Mouse (Mus musculus) heart, adult 2 months (tissue): ENCODE results near the gene Arhgdia. TPM values are rescaled to one million over a fixed set of nuclear protein-coding genes. Genes with fewer than 3 reads are reported as not detected.

ENCODE experiments used
- DNase-seq, 2 experiments: peaks; one replicate each; pipeline ENCODE4 v3.0.0; 2021
- H3K27ac ChIP-seq: fragments of 200-600 bp; 2 replicates; pipeline ENCODE4 v1.8.1; 2022
- H3K27me3 ChIP-seq: fragments of 200-500 bp; 2 replicates; pipeline ENCODE4 v1.6.1; 2012; ENCODE audit warnings: mild to moderate bottlenecking, low read length, inconsistent platforms, mixed read lengths; ENCODE audit not compliant: control insufficient read depth, insufficient read depth
- H3K36me3 ChIP-seq: fragments of 200-500 bp; 2 replicates; pipeline ENCODE4 v1.6.1; 2012; ENCODE audit warnings: low read length, inconsistent platforms; ENCODE audit not compliant: control insufficient read depth, insufficient read depth
- H3K4me1 ChIP-seq: fragments of 200-500 bp; 2 replicates; pipeline ENCODE4 v1.6.1; 2011; ENCODE audit warnings: low read length; ENCODE audit not compliant: control insufficient read depth, insufficient read depth
- H3K4me3 ChIP-seq: fragments of 200-600 bp; 2 replicates; pipeline ENCODE4 v1.8.1; 2022
- H3K79me2 ChIP-seq: fragments of 200-500 bp; replicated peaks from 2 replicates; pipeline ENCODE4 v1.6.1; 2012; ENCODE audit warnings: mild to moderate bottlenecking, inconsistent platforms, low read length, moderate library complexity, mixed read lengths; ENCODE audit not compliant: control insufficient read depth, insufficient read depth
- H3K9ac ChIP-seq: fragments of 200-500 bp; 2 replicates; pipeline ENCODE4 v1.6.1; 2012; ENCODE audit warnings: low read depth, mild to moderate bottlenecking, control low read depth, inconsistent platforms, low read length, mixed read lengths
- CTCF ChIP-seq: fragments of 200-600 bp; IDR thresholded peaks from 2 replicates; pipeline ENCODE4 v1.8.1; 2022; ENCODE audit warnings: antibody characterized with exemption, mild to moderate bottlenecking, moderate library complexity
- EP300 ChIP-seq: fragments of 200-500 bp; IDR thresholded peaks from 2 replicates; pipeline ENCODE4 v1.6.1; 2011; ENCODE audit warnings: low read depth, low read length, control low read depth; ENCODE audit not compliant: insufficient read depth
- POLR2A ChIP-seq: fragments of 200-500 bp; IDR thresholded peaks from 2 replicates; pipeline ENCODE4 v1.6.1; 2011; ENCODE audit warnings: mild to moderate bottlenecking, low read depth, low read length, control low read depth; ENCODE audit not compliant: insufficient read depth
- WGBS: fragments of 180-500 bp; shearing (Covaris S2); methylation state at CpG from one replicate; pipeline ENCODE4 v1.1.7; 2018; 5-methylcytosine and 5-hydroxymethylcytosine counted together
- intact Hi-C: fragments of 180-260 bp; cut with DNase I; formaldehyde crosslinking; loops from one replicate; pipeline ENCODE4 v1.15.1; 2025
- polyA plus RNA-seq: library from polyadenylated mRNA; depleted of rRNA; stranded (reverse); fragments of >200 nt; gene quantifications from 2 replicates; pipeline ENCODE4 v1.2.3, GENCODE M21; 2012
- total RNA-seq, 2 experiments: library from RNA; stranded (reverse); gene quantifications; 2 replicates each; pipeline ENCODE4 v1.2.3; 2021

Arhgdia gene
- total and polyA plus RNA-seq, 3 experiments, result 139 to 257 (median 144) TPM

DNA sequence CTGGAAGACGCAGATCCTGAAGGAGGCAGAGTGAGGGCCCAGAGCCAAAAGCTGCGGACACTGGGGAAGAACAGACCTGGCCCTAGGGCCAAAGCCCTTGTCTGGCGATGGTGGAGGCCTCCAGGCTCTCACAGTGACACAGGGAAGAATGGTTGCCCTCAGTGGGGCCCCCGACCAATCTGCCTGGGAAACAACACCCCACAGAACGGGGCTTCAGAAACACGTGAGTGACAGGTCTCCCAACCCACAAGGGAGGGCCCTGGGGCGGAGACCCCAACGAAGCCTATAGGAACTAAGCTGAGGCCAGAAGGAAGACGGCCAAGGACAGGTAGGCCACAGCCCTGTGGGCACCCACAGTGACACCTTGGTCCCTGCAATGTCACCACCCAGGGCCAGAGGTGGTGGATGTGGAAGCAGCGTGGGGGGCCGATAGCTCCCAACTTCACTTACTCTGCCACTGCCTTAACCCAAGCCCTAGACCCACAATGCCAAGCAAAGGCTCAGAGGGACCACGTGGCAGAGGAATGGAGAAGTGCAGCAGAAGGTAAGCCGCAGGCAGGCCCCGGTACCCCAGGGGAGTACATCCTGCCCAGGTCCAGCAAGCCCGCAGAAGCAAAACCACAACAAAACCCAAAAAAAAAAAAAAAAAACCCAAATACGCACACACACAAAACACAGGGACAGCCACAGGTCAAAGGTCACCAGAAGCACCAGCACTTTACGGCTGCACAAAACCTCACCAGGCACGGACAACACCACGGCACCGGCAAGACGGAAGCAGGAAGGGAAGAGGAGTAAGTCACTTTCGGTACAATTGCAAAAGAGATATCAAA is 46.3 kb upstream of the Arhgdia start:
- DNase-seq, result peak in 1 of 2 experiments; percentile 47
- H3K4me1 ChIP-seq, result peaks cover 24% of the 10 kb centered on the region
- no peak overlapping the region for H3K27ac ChIP-seq
- no peak overlapping the region for H3K9ac ChIP-seq
- intact Hi-C loops, result no loop called here
- H3K27me3 ChIP-seq, result no peaks in the 10 kb centered on the region
- H3K36me3 ChIP-seq, result no peaks in the 10 kb centered on the region
- TF ChIP-seq POLR2A, result no peak
- no peak for TF ChIP-seq CTCF
- TF ChIP-seq EP300, result no peak
- WGBS, result 80% methylated on average over 22 of the region's 22 CpGs
- peaks cover 5% of the 10 kb centered on the region; the same call in 1 of the 2 replicates for H3K79me2 ChIP-seq
- H3K4me3 ChIP-seq, result no peak overlapping the region

DNA sequence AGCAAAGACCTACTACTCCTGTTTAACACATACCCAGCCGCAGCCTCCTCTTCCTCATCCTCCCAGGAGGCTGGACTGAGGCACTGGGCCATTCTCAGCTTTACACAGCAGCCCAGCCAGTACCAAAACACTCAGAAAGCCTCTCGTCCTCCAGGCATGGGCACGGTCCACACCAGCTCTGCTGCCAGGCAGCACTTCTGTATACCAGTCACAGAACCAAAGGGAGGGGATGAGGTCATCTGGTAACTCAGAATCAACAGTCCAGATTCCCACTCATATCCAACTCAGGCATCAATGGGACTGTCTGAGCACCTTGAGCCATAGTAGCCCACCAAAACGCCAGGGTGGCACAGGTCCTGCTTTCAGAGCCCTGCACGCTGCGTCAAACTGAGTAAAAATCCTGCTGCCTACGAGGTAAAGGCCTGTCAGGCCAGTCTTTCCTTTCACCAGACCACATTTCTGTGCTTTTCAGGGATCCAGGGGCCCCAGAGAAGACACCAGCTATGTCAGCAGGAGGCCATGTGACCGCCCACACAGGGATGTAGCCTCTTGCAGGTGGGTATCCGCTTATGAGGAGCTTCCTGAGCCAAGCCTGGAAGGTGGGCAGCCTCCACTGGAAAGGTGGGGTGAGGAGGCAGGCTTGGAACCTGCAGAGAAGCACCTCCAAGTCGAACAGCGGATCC is 45.5 kb upstream of the Arhgdia start:
- Histone ChIP-seq H3K27ac (no peak overlapping the region), H3K27me3 (no peaks in the 10 kb centered on the region), H3K79me2 (peaks cover 5% of the 10 kb centered on the region; the same call in 1 of the 2 replicates), H3K9ac (no peak overlapping the region), H3K4me3 (no peak overlapping the region), H3K36me3 (no peaks in the 10 kb centered on the region), H3K4me1 (peaks cover 23% of the 10 kb centered on the region)
- 86% methylated on average over 11 of the region's 11 CpGs for WGBS
- intact Hi-C loops, result no loop called here
- no peak for TF ChIP-seq POLR2A
- TF ChIP-seq EP300, result no peak
- no peak for TF ChIP-seq CTCF
- DNase-seq, result no peak

DNA sequence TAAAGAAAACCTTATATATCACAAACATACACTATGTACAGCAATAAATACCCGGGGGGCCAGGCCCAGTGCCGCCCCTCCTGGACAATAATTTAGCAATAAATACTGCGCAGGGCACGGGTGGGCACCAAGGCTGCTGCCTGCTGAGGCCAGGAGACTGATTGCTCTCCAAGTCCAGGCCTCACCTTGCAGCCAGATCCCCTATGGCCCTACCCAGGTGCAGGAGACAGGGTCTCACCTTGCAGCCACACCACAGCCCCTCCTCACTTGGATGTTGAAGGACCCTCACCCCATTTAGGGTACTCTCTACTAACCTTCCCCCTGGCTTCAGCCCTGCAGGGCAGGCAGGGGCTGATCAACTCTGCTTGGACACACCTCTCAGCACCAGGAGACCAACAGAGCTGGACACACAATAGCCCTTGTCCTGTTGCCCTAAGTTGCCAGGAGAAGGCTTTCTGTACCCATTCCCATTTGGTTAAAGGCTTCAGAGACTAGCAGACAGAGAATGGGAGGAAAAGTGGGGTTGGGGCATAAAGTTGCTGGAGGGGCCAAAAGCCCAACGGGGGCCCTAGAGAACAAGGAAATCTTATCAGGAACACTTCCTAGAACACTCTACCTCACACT is 43.8 kb upstream of the Arhgdia start, which contains the start of gene Sirt7:
Gene Sirt7 (minus strand): TSS at position 89 of the 624 bp plus-strand sequence.
- peak within 1 kb of the TSS; percentile 78 for H3K27ac ChIP-seq
- H3K4me3 ChIP-seq, result peak within 1 kb of the TSS; percentile 70
- H3K27me3 ChIP-seq, result no peaks in the 10 kb centered on the region
- TF ChIP-seq CTCF (no peak), POLR2A (no peak), EP300 (no peak)
- DNase-seq, result no peak
- 8% methylated on average over 5 of the region's 5 CpGs for whole genome bisulfite sequencing
- peaks cover 12% of the 10 kb centered on the region for H3K4me1 ChIP-seq
- H3K9ac ChIP-seq, result peak within 1 kb of the TSS; percentile 74
- intact Hi-C loops, result loop anchor here (2.0 kb wide), 1 partner anchor 88 kb away; the partner anchor contains the start of genes Cenpx and Lrrc45
- H3K36me3 ChIP-seq, result no peaks in the 10 kb centered on the region
- peaks cover 5% of the 10 kb centered on the region; the same call in 1 of the 2 replicates for H3K79me2 ChIP-seq

DNA sequence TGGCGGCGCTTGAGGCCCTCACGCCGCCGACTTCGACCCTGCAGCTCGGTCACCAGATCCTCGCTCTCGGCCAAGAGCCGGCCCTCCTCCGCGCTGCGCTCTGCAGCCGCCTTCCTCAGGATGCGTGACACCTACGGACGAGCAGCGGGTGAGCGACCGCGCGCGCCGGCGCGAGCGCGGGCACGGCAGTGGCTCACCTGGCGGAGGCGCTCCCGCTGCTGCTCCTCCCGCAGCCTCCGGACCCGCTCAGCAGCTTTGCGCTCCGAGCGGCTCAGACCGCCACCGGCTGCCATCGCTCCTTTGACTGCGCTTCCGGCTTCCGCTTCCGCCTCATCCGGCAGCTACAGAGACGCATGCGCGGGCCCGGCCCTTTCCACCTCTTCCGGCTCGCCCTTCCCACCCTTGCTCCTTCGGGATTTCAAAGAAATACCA is 43.3 kb upstream of the Arhgdia start:
- H3K4me3 ChIP-seq, result peak overlapping the region; percentile 70
- peak overlapping the region; percentile 74 for H3K9ac ChIP-seq
- intact Hi-C loops, result loop anchor here (2.0 kb wide), 1 partner anchor 88 kb away; the partner anchor contains the start of genes Cenpx and Lrrc45
- no peaks in the 10 kb centered on the region for H3K27me3 ChIP-seq
- under 1% methylated on average over 53 of the region's 53 CpGs for WGBS
- peak; percentile 90 to 91 for DNase-seq
- H3K27ac ChIP-seq, result peak overlapping the region; percentile 78
- no peaks in the 10 kb centered on the region for H3K36me3 ChIP-seq
- H3K4me1 ChIP-seq, result peaks cover 8% of the 10 kb centered on the region
- peaks cover 5% of the 10 kb centered on the region; the same call in 1 of the 2 replicates for H3K79me2 ChIP-seq
- TF ChIP-seq EP300, result peak; percentile 38; the same call in 1 of the 2 replicates
- TF ChIP-seq CTCF, result no peak
- peak; percentile 81 for TF ChIP-seq POLR2A

DNA sequence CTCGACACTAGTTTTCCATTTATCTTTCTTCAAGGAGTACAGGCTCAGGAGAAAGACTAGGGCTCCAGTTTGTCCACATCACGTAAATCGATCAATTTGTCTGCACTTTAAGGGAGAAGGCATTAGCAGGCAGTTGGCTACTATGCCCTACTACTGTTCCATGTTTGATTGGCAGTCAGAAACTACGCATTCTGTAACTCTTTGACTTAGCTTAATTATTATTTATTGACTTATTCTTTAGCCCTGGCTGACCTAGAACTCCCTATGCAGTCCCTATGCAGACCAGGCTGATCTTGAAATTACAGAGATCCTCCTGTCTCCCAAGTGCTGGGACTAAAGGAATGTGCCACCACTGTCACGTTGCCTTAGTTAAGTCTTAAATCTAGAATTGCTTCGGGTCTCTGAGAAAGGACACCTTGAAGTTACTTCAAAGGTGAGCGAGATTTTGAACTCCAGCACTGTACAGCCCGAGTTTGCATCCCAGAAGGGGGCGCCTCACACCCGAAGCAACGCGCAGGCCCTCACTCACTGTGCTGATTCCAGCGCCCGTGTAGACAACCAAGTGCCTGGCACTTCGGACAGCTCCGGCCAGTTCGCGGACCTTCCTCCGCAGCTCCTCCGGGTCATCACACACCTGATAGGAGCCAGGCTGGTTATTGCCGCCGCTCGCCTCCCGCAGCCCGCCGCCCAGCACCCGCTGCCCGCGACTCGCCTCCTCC is 42.7 kb upstream of the Arhgdia start:
- peak; percentile 75 for DNase-seq
- H3K27ac ChIP-seq, result peak overlapping the region; percentile 78
- WGBS, result 12% methylated on average over 30 of the region's 30 CpGs

More for the DNA sequence above, 42.7 kb upstream of the Arhgdia start:
- Histone ChIP-seq H3K36me3 (no peaks in the 10 kb centered on the region), H3K79me2 (peaks cover 5% of the 10 kb centered on the region; the same call in 1 of the 2 replicates), H3K27me3 (no peaks in the 10 kb centered on the region), H3K4me3 (peak overlapping the region; percentile 70), H3K4me1 (peaks cover 5% of the 10 kb centered on the region), H3K9ac (peak overlapping the region; percentile 74)
- TF ChIP-seq CTCF (peak; percentile 76), EP300 (no peak)
- intact Hi-C loops, result loop anchor here (2.0 kb wide), 1 partner anchor 89 kb away; the partner anchor contains the start of genes Cenpx and Lrrc45
